Mouse (Mus musculus) midbrain, embryonic 10.5 days (tissue): ENCODE measurements around the gene Agbl3. TPM values are rescaled to one million over a fixed set of nuclear protein-coding genes. Genes with fewer than 3 reads are reported as not detected.
A peak's percentile ranks its signal among the peaks of the same experiment; 100 is the strongest.

ENCODE experiments used
- DNase-seq: peaks from one replicate; pipeline ENCODE4 v3.0.0-alpha.2; 2017; ENCODE audit warnings: low spot score
- H3K27ac ChIP-seq: fragments of 300-500 bp; sonication (generic); replicated peaks from 2 replicates; pipeline ENCODE4 v1.5.1; 2016; ENCODE audit warnings: mild to moderate bottlenecking
- H3K27me3 ChIP-seq: fragments of 300-500 bp; sonication (generic); 2 replicates; pipeline ENCODE4 v1.6.1; 2016; ENCODE audit warnings: low read depth, mild to moderate bottlenecking; ENCODE audit not compliant: poor library complexity, severe bottlenecking
- H3K36me3 ChIP-seq: fragments of 300-500 bp; sonication (generic); 2 replicates; pipeline ENCODE4 v1.6.1; 2016; ENCODE audit warnings: mild to moderate bottlenecking, moderate library complexity
- H3K4me1 ChIP-seq: fragments of 300-500 bp; sonication (generic); 2 replicates; pipeline ENCODE4 v1.6.1; 2016
- H3K4me3 ChIP-seq: fragments of 300-500 bp; sonication (generic); 2 replicates; pipeline ENCODE4 v1.5.1; 2016; ENCODE audit warnings: mild to moderate bottlenecking, moderate library complexity
- H3K9me3 ChIP-seq: fragments of 300-500 bp; sonication (generic); replicated peaks from 2 replicates; pipeline ENCODE4 v1.6.1; 2016; ENCODE audit warnings: mild to moderate bottlenecking
- WGBS: fragments of 180-500 bp; shearing (Covaris S2); methylation state at CpG from one replicate; pipeline ENCODE4 v1.1.7; 2016; 5-methylcytosine and 5-hydroxymethylcytosine counted together
- polyA plus RNA-seq: library from polyadenylated mRNA; unstranded; fragments of >200 nt; fragmentation: Nextera tagmentation; extraction: Ambion mirVana; gene quantifications from 2 replicates; pipeline ENCODE4 v1.2.1, GENCODE M21; 2016

The Agbl3 gene
- polyA plus RNA-seq, 1 experiment from 2014 or later, result 2.9 TPM

GRCm38 (mm10) chr6:34879911-34880475, 99.8 kb downstream of the Agbl3 start:
- Histone ChIP-seq H3K27me3 (no peaks in the 10 kb centered on the region), H3K9me3 (no peaks in the 10 kb centered on the region), H3K36me3 (peaks cover 71% of the 10 kb centered on the region), H3K4me1 (peaks cover 32% of the 10 kb centered on the region), H3K27ac (no peak overlapping the region), H3K4me3 (no peak overlapping the region)
- DNase-seq, result no peak
- 59% methylated on average over 6 of the region's 6 CpGs for WGBS

- peaks cover 39% of the 10 kb centered on the region for H3K4me1 ChIP-seq
- H3K27me3 ChIP-seq, result peaks cover 12% of the 10 kb centered on the region; the same call in 1 of the 2 replicates
- H3K36me3 ChIP-seq, result peaks cover 77% of the 10 kb centered on the region
- H3K9me3 ChIP-seq, result no peaks in the 10 kb centered on the region
- whole genome bisulfite sequencing, result 91% methylated on average over 7 of the region's 7 CpGs
- no peak for DNase-seq
- H3K4me3 ChIP-seq, result no peak overlapping the region
- H3K27ac ChIP-seq, result no peak overlapping the region
Measured at GRCm38 (mm10) chr6:34884724-34885123, 104.5 kb downstream of the Agbl3 start.

DNA sequence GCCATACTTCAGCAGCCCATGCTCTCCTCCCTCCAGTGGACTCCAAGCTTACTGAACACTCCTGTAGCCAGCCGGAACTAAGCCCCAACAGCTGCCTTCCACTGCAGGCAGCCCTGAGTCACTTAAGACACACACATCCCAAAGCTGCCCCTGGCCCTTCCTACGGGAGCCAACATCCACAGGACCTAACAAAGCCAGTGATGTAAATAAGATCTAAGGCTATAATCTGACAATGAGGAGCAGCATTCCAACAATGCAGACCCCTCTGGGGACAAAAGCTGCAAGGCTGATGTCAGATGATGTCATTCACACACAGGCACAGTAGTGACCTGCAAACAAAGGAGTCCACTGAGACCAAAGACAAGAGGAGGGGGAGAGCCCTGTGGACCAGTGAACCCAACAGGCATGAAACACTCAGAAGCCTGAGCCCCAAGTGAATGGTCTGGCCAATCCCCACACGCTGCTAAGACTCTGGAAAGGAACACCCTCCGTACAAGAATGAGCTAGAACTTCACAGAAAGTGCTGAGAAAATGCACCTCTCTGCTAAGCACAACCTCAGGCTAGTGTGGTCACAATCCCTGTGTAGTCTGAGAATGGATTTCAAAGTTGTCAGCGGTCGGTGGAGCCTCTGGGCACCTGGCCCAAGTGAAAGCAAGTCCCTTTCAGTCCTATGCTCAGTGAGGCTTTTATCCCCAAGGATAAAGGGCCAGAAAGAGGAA, 107.1 kb downstream of the Agbl3 start:
- H3K27me3 ChIP-seq, result peaks cover 12% of the 10 kb centered on the region; the same call in 1 of the 2 replicates
- no peak overlapping the region for H3K4me3 ChIP-seq
- H3K9me3 ChIP-seq, result no peaks in the 10 kb centered on the region
- 33% methylated on average over 6 of the region's 6 CpGs for WGBS
- H3K4me1 ChIP-seq, result peaks cover 39% of the 10 kb centered on the region
- peak overlapping the region; percentile 76 for H3K27ac ChIP-seq
- peaks cover 78% of the 10 kb centered on the region for H3K36me3 ChIP-seq
- DNase-seq, result peak; percentile 79

DNA sequence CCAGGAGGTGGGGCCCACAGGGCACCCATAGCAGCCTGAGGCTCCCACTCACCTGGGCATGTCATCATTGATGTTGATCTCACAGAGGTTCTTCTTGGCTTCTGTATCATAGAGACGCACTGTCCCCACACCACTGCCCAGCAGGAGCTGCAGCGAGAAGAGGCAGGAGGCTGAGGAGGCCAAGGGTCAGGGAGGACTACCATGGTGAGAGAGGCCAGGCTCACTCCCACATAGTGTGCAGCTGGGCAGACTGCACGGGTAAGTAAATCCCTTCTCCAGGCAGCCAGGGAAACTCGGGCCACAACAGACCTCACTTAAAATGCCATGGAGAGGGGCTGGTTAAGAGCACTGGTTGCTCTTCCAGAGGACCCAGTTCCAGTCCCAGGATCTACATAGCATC, 109.0 kb downstream of the Agbl3 start:
- Histone ChIP-seq H3K27ac (peak overlapping the region; percentile 76), H3K36me3 (peaks cover 79% of the 10 kb centered on the region), H3K4me3 (no peak overlapping the region), H3K9me3 (no peaks in the 10 kb centered on the region), H3K4me1 (peaks cover 39% of the 10 kb centered on the region), H3K27me3 (peaks cover 12% of the 10 kb centered on the region; the same call in 1 of the 2 replicates)
- DNase-seq, result no peak
- WGBS, result 46% methylated on average over 4 of the region's 4 CpGs

- Histone ChIP-seq H3K4me3 (no peak overlapping the region), H3K4me1 (peaks cover 15% of the 10 kb centered on the region), H3K27ac (peak overlapping the region; percentile 71; the same call in 1 of the 2 replicates), H3K9me3 (no peaks in the 10 kb centered on the region), H3K27me3 (no peaks in the 10 kb centered on the region), H3K36me3 (peaks cover 92% of the 10 kb centered on the region)
- DNase-seq, result no peak
- WGBS, result 84% methylated on average over 7 of the region's 7 CpGs
Measured at GRCm38 (mm10) chr6:34895569-34895968, 115.3 kb downstream of the Agbl3 start.

DNA sequence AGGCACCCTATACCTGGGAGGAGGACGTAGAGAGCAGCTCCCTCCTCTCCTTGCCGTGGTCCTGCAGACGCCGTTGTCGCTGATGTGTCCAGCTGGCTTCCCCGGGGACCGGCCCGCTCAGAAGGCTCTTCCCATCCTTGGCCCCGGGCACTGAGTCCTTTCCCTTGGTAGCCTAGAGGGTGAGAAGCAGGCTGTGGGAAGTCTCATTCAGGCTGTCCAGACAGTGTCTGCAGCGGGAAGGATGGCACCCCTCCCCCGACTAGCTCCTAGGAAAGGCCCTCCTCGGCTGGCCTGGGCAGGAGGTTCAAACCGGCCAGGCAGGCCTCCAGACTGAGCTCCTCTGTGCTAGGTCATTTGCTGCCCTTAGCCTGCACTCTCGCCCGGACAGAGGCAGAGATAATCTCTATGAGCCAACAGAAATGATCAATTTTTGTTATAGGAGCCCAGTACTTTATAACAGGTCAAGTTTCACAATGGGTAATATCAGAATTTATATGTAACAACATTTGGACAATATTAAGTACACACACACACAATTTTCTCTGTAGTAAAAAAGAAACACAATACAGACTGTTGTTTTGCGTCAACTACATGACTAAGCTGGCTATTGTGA, 116.0 kb downstream of the Agbl3 start:
- DNase-seq, result no peak
- no peaks in the 10 kb centered on the region for H3K27me3 ChIP-seq

GRCm38 (mm10) chr6:34899127-34899526, 118.9 kb downstream of the Agbl3 start:
- Histone ChIP-seq H3K36me3 (peaks cover 92% of the 10 kb centered on the region), H3K4me1 (peaks cover 28% of the 10 kb centered on the region), H3K27ac (no peak overlapping the region), H3K27me3 (no peaks in the 10 kb centered on the region), H3K9me3 (no peaks in the 10 kb centered on the region), H3K4me3 (no peak overlapping the region)
- no peak for DNase-seq
- WGBS, result 93% methylated on average over 2 of the region's 2 CpGs

More for the DNA sequence above, 116.0 kb downstream of the Agbl3 start:
- Histone ChIP-seq H3K4me3 (no peak overlapping the region), H3K27ac (peak overlapping the region; percentile 71), H3K36me3 (peaks cover 92% of the 10 kb centered on the region), H3K4me1 (peaks cover 15% of the 10 kb centered on the region), H3K9me3 (no peaks in the 10 kb centered on the region)
- WGBS, result 54% methylated on average over 16 of the region's 16 CpGs

DNA sequence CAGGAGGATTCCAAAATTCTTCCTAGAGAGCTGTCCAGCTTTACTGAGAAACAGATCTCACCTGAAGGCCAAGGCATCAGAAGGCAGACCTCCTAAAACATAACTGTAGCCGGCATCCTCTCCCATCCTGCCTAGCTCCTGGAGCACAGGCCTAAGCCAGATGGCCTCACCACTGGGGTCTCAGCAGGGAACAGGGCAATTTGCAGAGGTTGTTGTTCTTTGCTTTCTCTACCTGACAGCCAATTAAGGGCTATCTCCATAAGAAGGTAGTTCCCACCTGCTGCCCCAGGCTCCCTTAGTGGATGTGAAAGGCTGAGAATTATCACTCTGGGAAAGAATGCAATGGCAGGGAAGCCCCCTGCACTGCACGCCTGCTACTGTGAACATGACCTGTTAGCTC, 120.8 kb downstream of the Agbl3 start:
- no peak overlapping the region for H3K4me3 ChIP-seq
- no peaks in the 10 kb centered on the region for H3K27me3 ChIP-seq
- peaks cover 24% of the 10 kb centered on the region for H3K4me1 ChIP-seq
- 83% methylated on average over 2 of the region's 2 CpGs for WGBS
- H3K27ac ChIP-seq, result no peak overlapping the region
- H3K9me3 ChIP-seq, result no peaks in the 10 kb centered on the region
- H3K36me3 ChIP-seq, result peaks cover 92% of the 10 kb centered on the region
- no peak for DNase-seq

DNA sequence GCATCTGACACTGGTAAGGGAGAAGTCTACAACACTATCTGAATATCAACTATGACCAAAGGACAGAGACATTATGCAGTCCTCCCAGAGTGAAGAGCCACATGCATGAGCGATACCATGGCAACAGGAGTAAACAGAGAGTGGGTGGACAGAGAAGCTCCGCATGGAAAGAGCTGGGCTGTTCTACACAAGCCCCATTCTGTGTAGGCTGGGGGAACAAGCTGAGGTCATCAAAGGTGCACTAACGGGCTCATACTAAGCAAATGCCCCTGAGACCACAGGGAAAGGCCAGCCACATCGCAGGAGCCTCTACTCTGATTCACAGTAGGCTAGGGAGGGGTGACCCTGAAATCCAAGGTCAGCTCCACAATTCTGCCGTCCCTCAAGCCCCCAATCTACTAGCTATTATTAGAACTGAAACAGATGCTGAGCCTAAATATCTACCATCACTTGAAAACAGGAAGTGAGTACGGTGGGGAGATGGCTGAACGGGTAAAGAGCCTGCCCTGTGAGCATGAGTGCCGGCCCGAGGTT, 121.7 kb downstream of the Agbl3 start:
- H3K4me1 ChIP-seq, result peaks cover 16% of the 10 kb centered on the region
- H3K36me3 ChIP-seq, result peaks cover 95% of the 10 kb centered on the region
- no peaks in the 10 kb centered on the region for H3K27me3 ChIP-seq
- H3K27ac ChIP-seq, result no peak overlapping the region
- no peak for DNase-seq
- H3K4me3 ChIP-seq, result no peak overlapping the region
- H3K9me3 ChIP-seq, result no peaks in the 10 kb centered on the region
- WGBS, result 75% methylated on average over 9 of the region's 9 CpGs

- H3K4me1 ChIP-seq, result peaks cover 15% of the 10 kb centered on the region
- 93% methylated on average over 7 of the region's 7 CpGs for WGBS
- no peaks in the 10 kb centered on the region for H3K9me3 ChIP-seq
- DNase-seq, result no peak
- H3K27ac ChIP-seq, result no peak overlapping the region
- peaks cover 97% of the 10 kb centered on the region for H3K36me3 ChIP-seq
- no peaks in the 10 kb centered on the region for H3K27me3 ChIP-seq
- no peak overlapping the region for H3K4me3 ChIP-seq
Measured at GRCm38 (mm10) chr6:34902578-34902977, 122.3 kb downstream of the Agbl3 start.

DNA sequence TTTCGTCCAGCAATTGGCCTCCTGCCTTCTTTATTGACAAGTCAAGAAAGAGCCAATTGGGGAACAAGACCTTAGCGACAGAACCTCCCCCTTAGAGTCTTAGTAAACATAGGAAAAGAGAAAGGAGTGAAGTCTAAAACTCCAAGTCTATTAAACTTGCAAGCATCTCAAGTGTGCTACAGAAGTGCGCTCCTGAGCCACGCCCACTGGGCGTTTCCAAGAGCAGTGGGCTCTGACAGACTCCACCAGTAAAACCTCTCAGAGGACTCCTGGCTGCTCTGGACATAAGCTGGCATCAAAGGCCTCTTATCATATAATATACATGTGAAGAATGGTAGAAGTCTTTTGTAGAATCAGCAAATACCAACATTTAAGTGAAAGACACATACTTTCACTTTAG, 123.2 kb downstream of the Agbl3 start:
- no peak for DNase-seq
- Histone ChIP-seq H3K27ac (no peak overlapping the region), H3K36me3 (peaks cover 95% of the 10 kb centered on the region), H3K9me3 (no peaks in the 10 kb centered on the region), H3K27me3 (no peaks in the 10 kb centered on the region), H3K4me1 (peaks cover 15% of the 10 kb centered on the region), H3K4me3 (no peak overlapping the region)
- 84% methylated on average over 5 of the region's 5 CpGs for WGBS

- Histone ChIP-seq H3K27ac (no peak overlapping the region), H3K27me3 (no peaks in the 10 kb centered on the region), H3K36me3 (peaks cover 98% of the 10 kb centered on the region), H3K4me3 (no peak overlapping the region), H3K9me3 (no peaks in the 10 kb centered on the region), H3K4me1 (peaks cover 15% of the 10 kb centered on the region)
- WGBS, result 88% methylated on average over 10 of the region's 10 CpGs
- DNase-seq, result no peak
Measured at GRCm38 (mm10) chr6:34903851-34904250, 123.6 kb downstream of the Agbl3 start.

GRCm38 (mm10) chr6:34904361-34904760, 124.1 kb downstream of the Agbl3 start:
- 93% methylated on average over 6 of the region's 6 CpGs for WGBS
- Histone ChIP-seq H3K4me1 (peaks cover 17% of the 10 kb centered on the region), H3K36me3 (peaks cover 97% of the 10 kb centered on the region), H3K9me3 (no peaks in the 10 kb centered on the region), H3K4me3 (no peak overlapping the region), H3K27me3 (no peaks in the 10 kb centered on the region), H3K27ac (no peak overlapping the region)
- DNase-seq, result no peak
